Mouse (Mus musculus) olfactory bulb, adult 2 months (tissue): ENCODE data around the gene Ifit1bl2.

Experiments used
- CTCF ChIP-seq: fragments of 200-500 bp; IDR thresholded peaks from 2 replicates; pipeline ENCODE4 v1.5.1; 2012; ENCODE audit warnings: low read depth, mild to moderate bottlenecking, low read length, moderate library complexity; ENCODE audit not compliant: insufficient read depth
- POLR2A ChIP-seq: fragments of 200-500 bp; IDR thresholded peaks from 2 replicates; pipeline ENCODE4 v1.6.1; 2012; ENCODE audit warnings: mild to moderate bottlenecking, low read depth, low read length, moderate library complexity; ENCODE audit not compliant: insufficient read depth

- TF ChIP-seq CTCF (no peak), POLR2A (no peak)
These were observed 32.9 kb upstream of the Ifit1bl2 start for GRCm38 (mm10) chr19:34673476-34673875.
